Mouse (Mus musculus) T-helper 1 cell (primary cell): ENCODE results near the gene Galntl6.
"Not testable (repeated sequence)": the region's sequence is repeated elsewhere in the genome, so short reads cannot be mapped to it uniquely, and the experiment has no call there.

Experiments used
- in situ Hi-C: fragments of 300-600 bp; cut with MboI, MseI; formaldehyde crosslinking; loops from one replicate; pipeline ENCODE4 v1.15.1; 2025; ENCODE audit warnings: high pct_unique_total_duplicates

Gene Galntl6

DNA sequence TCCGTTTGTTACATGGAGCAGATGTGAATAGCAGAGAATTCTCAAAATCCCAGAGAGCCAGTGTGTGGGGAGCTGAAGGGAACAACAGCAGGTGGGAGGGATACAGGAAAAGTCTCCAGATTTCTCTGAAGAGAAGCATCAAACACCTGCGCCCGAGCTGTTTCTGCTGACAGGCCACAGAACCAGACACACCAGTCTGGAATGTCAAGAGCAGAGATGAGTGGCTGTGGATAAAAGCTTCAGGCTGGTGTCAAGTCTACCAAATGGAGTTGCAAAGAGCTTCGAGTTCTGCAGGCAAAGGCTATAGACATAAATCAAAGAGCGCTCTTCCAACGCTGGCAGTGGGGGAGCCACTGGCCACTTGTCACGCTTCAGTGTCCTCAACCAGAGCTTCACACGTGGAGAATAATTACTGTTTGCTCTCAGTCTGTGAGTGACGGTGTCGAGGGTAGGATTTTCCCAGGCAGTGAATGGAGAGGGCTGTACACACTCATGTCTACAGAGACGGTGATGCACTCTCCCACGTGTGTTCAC, 1139.6 kb downstream of the Galntl6 start:
- in situ Hi-C loops: no loop called here

DNA sequence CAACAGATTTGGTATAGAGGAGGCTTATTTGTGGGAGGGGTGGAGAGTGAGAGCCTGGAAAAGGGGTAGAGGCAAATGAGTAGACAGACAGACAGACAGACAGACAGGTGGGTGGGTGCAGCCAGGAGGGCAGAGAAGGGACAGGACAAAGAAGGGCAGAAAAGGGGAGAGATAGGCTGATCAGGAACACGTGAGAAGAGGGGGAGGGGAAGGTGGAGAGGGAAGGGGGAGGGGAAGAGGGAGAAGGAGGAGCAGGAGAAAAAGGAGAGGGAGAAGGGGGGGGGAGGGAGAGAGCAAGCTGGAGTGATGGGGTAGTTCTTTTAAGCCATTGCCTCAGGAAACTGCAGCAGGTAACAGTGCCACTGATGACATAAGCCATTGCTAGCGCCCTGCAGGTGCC, 1144.9 kb downstream of the Galntl6 start:
- in situ Hi-C loops: no loop called here

DNA sequence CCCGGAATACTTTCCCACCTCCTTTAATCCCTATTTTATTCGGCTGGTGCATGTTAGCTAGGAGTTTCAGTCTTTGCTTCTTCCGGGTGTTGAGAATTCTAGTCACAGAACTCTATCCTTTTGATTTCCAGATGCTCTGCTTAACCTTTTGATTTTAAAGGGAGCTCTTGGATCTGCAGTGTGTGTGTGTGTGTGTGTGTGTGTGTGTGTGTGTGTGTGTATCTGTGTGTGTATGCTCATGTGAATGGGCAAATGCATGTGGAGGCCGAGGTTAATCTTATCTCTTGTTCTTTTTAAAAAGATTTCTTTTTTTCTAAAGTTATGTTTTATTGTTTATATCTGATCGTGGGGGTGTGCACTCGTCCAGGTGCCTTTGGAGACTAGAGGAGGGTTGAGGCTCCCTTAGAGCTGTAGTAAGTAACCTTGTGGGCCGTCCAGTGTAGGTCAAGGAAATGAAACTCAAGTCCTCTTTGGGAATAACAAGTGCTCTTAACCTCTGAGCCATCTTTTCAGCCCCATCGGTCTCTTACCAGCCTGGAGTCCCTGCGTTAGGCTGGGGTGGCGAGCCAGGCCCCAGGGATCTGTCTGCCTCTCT, 1145.9 kb downstream of the Galntl6 start:
- in situ Hi-C loops: no loop called here

DNA sequence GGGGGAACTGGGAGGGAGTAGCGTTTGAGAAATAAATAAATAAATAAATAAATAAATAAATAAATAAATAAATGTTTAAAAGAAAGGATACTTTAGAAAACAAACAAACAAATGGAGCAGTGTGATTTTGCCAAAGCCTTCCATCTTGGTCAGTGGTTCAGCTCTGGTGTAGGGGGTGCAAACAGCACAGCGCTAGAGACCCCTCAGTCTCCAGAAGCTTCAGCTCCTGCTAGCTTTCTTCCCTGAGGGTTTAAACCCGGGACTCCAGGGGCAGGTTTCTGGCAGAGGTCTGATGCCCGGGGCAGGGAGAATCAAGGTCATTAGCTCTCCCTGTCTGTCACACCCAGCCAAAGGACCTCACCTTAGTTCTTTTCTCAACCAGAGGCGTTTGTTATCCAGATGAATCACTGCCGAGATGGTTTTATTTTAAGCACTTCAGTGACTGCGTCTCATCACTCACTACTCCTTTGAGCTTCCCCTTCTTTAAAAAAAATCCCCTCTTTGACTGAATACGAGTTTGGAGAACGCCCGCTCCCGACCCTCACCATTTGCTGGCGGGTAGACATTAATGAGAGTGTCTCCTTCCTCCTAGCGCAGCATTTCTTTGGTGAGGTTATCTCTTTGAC, 1146.6 kb downstream of the Galntl6 start:
- in situ Hi-C loops: no loop called here

DNA sequence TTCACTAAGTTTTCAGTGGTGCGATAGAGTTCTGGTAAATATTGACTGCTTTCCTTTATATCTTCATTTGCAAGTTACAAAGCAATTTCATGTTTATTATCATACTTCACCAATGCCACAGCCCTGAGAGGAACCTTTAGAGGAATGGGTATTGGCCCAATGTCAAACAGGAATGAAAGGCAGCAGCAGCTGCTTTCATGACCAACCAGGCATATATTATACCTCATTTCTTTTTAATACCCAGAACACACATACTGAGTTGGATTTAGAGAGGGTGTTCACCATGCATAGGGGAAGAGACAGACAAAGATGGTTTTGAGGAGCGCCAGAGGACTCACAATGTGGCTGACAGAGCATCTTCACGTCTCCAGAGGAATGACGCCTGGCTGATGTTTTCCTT, 1147.2 kb downstream of the Galntl6 start:
- in situ Hi-C loops: no loop called here

DNA sequence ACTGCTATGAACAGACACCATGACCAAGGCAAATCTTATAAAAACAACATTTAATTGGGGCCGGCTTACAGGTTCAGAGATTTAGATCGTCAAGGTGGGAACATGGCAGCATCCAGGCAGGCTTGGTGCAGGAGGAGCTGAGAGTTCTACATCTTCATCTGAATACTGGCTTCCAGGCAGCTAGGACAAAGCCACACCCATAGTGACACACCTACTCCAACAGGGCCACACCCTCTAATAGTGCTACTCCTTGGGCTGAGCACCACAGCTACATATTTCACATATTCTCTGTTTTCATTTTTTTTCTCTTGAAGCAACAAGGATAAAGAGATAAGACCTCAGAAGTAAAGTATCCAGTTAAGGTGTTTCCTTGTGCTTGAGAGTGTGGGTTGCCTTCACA, 1149.8 kb downstream of the Galntl6 start:
- in situ Hi-C loops: not testable (repeated sequence)

DNA sequence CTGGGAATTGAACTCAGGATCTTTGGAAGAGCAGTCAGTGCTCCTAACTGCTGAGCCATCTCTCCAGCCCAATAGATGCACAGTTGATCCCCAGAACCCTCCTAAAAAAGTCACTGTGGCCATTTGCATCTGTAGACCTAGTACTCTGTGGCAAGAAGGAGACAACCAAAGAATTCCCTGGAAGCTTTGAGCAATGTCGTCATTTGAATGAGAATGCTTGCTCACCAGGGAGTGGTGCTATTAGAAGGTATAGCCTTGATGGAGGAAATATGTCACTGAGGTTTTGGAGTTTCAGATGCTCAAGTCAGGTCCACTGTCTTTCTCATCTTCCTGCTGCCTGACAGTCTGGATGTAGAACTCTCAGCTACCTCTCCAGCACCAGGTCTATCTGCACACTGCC, 1151.5 kb downstream of the Galntl6 start:
- in situ Hi-C loops: no loop called here

DNA sequence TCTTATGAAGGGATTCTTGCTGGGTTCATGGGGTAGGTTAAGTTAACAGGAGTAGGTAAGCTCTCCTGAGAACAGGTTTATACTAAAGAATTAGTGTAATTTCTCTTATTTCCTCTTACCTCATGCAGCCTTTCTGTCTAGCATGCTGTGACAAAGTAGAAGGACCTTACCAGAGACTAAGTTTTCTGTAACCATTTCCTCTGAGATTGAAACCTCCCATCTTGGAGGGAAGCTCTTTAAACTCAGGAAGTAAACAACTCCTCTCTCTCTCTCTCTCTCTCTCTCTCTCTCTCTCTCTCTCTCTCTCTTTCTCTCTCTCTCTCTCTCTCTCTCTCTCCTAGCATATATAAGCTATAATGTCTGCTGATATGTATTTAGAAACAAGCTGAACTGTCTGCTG, 1153.6 kb downstream of the Galntl6 start:
- in situ Hi-C loops: no loop called here

DNA sequence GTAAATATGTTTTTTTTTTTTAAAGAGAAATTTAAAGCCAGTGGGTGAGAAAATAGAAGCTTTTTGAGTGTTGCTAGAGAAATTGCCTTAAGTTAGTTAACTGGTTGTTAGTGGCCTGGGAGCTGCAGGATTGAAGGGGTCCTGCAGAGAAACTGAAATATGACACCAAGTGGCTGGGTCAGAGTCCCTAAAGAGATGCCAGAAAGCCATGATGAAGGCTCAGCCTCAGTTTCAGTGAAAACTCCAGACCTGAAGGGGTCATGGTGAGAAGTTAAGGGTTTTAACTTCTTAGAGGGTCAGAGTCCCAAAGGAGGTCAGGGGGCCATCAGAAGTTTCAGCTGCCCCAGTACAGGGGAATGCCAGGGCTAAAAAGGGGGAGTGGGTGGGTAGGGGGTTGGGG, 1155.0 kb downstream of the Galntl6 start:
- in situ Hi-C loops: no loop called here

DNA sequence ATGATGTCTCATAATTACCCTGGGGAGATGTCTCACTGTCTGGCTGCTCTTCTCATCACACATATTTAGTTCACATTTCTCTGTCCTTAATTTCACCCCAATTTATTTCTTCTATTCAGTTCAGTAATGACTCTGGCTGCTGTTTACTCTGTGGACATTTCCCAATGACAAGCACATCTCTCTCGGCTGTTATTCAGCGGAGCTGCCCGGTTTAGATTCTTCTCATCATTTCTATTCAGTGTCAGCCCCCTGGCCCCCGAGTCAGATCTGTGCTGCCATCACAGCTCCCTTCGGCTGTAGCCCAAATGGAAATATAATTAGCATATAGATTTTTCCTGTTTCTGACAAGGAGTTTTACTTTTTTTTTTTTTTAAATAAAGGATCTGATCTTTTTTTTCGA, 1158.4 kb downstream of the Galntl6 start:
- in situ Hi-C loops: no loop called here

DNA sequence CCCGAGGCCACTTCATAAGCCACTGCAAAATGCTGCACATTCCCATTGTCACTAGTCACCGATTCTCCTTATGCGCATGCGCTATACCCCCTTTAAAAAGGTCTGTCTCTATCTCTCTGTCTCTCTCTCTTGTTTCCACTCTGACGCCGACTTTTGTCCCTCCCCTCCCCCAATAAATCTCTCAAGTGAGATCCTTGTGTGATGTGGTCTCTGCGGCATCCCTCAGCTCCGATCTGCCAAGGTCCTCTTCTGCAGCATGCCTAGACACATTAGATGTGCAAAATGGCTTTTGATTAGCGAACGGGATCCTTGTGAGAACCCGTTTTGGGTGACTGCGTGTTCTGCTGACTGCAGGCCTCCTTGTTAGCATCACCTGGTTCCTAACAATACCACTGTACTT, 1168.8 kb downstream of the Galntl6 start:
- in situ Hi-C loops: no loop called here

DNA sequence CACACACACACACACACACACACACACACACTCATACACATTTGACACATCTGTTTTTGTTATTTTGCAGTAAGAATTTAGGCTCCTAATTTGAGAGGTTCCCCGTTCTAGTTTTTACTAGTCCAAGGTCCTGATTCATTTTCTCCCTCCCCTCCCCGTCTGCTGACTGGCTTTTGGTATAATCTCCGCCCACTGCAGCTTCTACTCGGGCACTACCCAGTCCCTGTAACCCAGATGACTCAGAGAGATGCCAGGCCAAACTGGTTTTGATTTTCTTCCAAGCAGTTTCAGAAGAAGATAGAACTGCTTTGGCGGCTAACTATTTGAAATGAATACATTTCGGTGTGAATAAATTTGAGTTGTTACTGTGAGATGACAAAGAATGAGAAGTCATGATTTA, 1170.5 kb downstream of the Galntl6 start:
- in situ Hi-C loops: no loop called here

DNA sequence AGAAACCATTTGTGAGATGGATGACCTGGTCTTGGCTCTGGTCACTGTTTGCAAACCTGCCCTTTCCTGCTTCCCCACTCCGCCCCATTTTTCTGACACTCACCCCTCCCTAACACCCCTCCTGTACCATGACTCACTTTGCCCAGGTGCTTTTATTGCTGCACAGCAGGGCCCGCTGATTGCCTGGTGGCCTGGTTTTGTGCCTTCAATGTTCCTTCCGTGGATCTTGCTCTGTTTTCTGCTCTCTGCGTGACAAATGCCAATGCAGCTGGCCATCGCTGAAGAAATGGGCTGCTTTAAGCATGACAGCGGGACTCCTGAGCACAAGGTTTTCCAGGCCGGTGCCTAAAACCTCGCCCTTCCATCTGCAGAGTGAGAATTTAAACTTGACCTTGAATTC, 1171.1 kb downstream of the Galntl6 start:
- in situ Hi-C loops: no loop called here

DNA sequence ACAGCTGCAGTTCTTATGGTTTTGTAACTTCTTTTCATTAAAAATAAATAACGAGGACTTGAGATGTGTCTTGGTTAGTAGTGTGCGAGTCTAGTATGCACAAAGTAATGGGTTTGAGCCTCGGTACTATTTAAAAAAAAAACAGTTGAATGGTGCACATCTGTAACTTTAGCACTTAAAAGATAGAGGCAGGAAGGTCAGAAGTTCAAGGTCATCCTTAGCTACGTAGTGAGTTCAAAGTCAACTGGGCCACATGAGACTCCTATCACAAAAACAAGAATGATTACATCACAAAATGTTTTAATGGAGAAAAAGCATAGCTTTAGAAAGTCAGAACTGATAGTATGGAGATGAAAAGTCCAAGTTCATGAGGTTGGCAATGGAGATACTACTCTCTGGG, 1175.2 kb downstream of the Galntl6 start:
- in situ Hi-C loops: no loop called here

DNA sequence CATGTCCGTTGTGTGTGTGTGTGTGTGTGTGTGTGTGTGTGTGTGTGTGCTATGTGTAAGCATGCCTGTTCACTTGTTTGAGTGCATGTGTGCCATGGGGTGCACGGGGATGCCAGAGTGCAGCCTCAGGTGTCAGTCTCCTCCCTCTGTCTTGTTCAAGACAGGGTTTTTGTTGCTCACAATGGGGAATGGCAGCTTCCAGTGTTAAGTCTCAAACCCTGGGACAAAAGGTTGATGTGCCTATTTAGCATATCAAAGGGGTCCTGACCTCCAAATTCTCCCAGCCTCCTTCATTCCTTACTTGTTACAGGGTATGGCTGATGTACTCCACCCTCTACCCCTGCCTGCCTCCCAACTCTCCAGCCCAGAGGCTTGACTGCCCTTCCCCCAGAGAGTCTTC, 1179.6 kb downstream of the Galntl6 start:
- in situ Hi-C loops: no loop called here

DNA sequence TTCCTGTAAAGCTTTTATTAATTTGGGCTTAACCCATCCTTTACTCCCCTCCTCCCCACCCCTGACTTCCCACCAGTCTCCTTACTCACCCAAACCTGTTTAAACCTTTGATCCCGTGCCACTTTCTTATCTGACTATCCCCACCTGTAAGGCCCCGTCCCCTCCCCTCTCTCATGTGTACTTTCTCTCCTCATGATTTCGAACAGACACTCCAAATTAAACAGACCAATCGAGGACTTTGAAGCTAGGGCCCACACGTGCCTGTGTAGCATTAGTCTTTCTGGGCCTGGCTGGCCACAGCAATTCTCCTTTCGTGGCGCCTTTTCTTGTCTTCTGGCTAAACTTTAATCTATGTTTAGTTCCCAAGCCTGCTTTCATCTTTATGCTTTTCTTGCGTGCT, 1180.8 kb downstream of the Galntl6 start:
- in situ Hi-C loops: no loop called here

DNA sequence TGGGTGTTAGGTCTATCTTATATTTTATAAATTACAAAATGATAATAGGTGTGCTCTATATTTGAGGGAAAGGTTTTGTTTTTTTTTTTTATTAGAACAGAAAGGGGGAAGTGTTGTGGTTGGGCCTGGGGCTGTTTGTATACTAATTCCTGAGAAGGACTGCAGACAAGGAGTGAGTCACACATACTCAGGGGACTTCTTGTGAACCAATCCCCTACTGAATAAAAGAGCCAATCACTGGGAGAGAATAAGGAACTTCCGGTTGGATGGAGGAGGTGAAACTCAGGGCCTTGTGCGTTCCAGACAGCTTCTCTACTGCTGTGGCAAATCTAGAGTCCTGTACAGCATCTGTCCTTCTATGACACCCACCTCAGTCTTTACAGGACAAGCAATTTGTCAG, 1184.2 kb downstream of the Galntl6 start:
- in situ Hi-C loops: no loop called here

DNA sequence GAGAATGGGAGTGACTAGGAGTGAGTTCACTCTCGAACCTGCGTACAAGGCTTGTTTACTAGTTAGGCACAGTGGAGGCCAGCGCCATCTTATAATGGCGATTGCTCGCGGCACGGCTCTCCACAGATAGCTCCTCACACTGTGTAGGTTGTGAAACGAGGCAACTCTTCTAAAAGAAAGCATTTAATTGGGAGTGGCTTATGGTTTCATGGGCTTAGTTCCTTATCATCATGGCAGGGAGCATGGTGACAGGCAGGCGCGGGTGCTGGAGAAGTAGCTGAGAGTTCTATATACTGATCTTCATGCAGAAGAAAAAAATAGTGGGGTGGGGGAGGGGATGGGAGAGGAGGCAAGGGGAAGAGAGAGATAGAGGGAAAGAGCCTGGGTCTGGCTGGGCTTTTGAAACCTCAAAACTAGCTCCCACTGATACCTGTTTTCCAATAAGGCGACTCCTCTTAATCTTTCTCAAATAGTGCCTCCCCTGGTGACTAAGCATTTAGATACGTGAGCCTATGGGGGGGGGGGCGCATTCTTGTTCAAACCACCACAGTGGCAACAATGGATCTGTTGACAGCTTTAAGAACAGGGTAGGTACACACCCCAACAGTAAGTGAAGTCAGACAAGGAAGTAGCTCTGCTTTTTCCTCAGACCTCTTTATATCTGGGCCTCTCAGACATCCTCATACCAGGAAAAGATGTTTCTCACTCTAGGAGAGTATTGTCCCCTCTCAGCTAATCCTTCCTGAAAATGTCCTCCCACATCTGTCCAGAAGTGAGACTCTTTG, 1187.4 kb downstream of the Galntl6 start:
- in situ Hi-C loops: no loop called here
